Mouse (Mus musculus) ovary, adult 2 months (tissue): Measurements from ENCODE around the gene Snip1. TPM values are rescaled to one million over a fixed set of nuclear protein-coding genes. Genes with fewer than 3 reads are reported as not detected.

Experiments
- polyA plus RNA-seq: library from polyadenylated mRNA; depleted of rRNA; stranded (reverse); fragments of >200 nt; gene quantifications from 2 replicates; pipeline ENCODE4 v1.2.3, GENCODE M21; 2012; rRNA removed

Gene Snip1
- 11.2 and 12.7 TPM in 2 replicates for polyA plus RNA-seq

DNA sequence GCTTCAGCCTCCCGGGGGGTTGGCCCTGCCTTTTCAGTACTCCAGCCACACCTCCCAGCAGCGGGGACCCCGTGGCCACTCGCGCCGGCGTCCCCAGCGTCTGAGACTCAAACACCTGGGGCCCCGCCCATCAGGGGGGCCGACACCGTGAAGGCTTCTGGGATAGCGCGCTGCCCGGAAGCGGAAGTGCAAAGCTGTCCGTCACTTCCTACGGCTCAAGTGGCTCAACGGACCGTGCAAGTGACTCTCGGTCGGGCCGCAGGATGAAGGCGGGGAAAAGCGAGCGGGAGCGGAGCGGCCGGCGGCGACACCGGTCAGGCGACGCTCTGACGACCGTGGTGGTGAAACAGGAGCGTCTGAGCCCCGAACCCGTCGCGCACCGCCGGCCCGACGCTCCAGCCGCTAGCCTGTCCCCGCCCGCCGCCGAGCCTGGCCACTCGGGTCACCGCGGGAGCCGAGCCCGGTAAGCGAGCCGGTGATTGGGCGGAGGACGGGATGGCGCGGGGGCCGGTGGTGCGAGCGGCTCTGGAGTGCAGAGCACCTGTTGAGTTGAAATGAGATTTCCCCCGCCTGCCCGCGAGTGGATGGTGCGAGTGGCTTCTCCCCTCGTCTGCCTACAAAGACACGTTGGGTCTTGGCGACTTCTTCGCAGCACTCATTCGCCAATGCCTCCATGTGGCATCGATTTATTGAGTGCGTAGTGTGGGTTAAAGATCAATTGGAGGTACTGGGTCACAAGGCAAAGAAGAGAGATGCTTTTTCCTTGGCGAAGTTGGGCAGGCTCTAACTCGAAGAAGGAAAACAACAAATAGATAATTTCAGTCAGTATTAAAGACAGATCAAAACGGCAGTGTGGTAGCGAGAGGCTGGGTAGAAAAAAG is at the start of gene Snip1:
Snip1 (plus strand) TSS at position 183 of the 881 bp plus-strand sequence.

DNA sequence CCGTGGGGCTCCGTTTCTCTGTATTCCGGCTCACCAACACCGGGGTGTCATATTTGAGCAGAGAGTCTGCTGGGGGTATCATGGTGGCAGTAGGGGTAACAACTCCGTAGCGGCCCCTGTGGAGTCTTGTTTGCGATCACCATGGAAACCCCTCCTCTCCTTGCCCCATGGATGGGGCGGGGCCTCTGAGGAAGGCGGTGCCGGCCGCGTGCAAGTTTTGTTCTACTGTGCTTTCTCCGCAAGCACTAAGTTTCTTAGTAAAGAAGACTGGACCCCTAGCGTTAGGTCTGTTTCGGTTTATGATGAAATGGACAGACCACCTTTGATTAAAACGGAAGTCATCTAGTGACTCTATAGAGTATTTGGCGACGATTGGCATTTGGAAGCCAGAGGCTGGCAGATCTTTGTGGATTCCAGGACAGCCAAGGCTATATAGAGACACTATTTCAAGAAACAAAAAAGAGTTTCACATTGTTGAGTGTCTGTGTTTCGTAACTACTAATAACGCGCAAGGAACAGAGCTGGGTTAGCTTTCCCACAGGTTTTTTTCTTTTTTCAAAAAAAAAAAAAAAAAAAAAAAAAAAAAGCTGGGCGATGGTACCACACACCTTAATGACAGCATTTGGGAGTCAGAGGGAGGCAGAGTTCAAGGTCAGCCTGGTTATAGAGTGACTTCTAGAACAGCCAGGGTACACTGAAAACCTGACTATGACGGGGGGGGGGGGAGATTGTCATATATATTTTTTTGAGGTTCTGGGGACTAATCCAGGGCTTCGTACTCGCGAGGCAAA is 760 bp upstream of the Snip1 start, which contains the start of gene Dnali1:
Dnali1 (minus strand) TSS at position 187 of the 791 bp plus-strand sequence.

DNA sequence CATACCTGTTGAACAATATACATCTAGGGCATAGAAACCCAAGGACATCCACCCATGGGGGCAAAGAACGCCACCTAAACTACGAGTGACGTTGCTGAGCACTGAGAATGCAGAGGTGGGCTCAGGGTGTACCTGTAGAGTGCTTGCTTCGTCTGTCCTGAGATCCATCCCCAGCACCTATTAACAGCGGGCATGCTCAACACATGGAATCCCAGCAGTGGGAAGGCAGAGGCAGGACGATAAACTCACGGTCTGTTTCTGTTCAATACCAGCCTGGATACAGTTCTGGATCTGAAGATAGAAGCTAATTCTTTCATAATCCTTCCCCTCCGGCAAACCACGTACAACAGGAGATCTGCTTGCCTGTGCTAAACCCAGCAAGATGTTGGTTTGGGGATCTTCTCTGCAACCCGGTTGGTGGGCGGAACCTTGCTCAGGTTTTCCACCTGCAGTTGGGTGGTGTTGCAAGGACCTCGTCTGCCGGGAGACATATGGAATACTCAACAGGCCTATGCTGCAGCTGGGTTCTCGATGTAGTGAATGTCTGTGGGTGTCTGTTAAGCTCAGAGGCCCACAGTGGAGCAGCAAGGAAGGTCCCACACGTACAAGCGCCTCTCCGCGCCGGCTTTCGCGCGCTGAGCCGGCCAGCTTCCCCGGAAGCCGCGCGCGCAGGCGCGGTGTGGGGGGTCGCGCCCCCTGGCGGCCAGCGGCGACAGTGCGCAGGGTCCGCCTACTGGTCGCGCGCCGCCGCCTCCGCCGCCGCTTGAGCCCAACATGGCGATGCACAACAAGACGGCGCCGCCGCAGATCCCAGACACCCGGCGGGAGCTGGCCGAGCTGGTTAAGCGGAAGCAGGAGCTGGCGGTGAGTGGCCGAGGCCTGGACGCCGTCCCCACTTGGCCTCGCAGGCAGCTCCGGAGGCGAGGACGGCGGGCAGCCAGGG is 18.2 kb downstream of the Snip1 start, which contains the start of gene Meaf6:
Meaf6 (plus strand) TSS at position 732 of the 943 bp plus-strand sequence.

Other genes starting within 250 kb of the Snip1 start
- 52.3 and 64.7 TPM in 2 replicates for gene Yrdc, start 216.0 kb upstream of the Snip1 start, polyA plus RNA-seq
- 106 and 134 TPM in 2 replicates for gene 1110065P20Rik, start 215.5 kb upstream of the Snip1 start, polyA plus RNA-seq
- 1.6 and 1.9 TPM in 2 replicates for gene Maneal, start 204.5 kb upstream of the Snip1 start, polyA plus RNA-seq
- gene Epha10, start 185.8 kb upstream of the Snip1 start, polyA plus RNA-seq: 0.12 and 0.16 TPM in 2 replicates
- 21.4 and 22.0 TPM in 2 replicates for gene 9930104L06Rik, start 129.6 kb upstream of the Snip1 start, polyA plus RNA-seq
- 11.3 and 19.8 TPM in 2 replicates for gene Cdca8, start 127.4 kb upstream of the Snip1 start, polyA plus RNA-seq
- gene Rspo1, start 80.2 kb upstream of the Snip1 start, polyA plus RNA-seq: 37.2 and 38.2 TPM in 2 replicates
- gene Gnl2, start 50.1 kb upstream of the Snip1 start, polyA plus RNA-seq: 17.8 and 19.3 TPM in 2 replicates
- gene Dnali1, start 969 bp upstream of the Snip1 start, polyA plus RNA-seq: 17.8 and 18.4 TPM in 2 replicates
- 14.0 and 21.7 TPM in 2 replicates for gene Meaf6, start 18.5 kb downstream of the Snip1 start, polyA plus RNA-seq
- 6.0 and 7.1 TPM in 2 replicates for gene Zc3h12a, start 61.2 kb downstream of the Snip1 start, polyA plus RNA-seq